ENCODE assay signal across 23 mouse cellular contexts in genomic region chr1:136104741-136105140, GRCm38 (mm10). TPM values are rescaled to one million over a fixed set of nuclear protein-coding genes. Genes with fewer than 3 reads are reported as not detected.
A peak's percentile ranks its signal among the peaks of the same experiment; 100 is the strongest.
DNase-seq lines count a peak whose midpoint lies in the region; ATAC-seq and TF ChIP-seq lines count a peak whose summit lies in the region.
"Had no signal": no experiment of that assay in that cellular context is flagged by ENCODE, and none has a peak within 500 bp of the region (broad histone marks: within the 10 kb centered on the region; RNA-seq: fewer than 3 reads in every experiment).

No protein-coding gene starts in this region.

- H3K4me3 ChIP-seq in limb, embryonic 14.5 days (replicated peaks; ENCODE audit: low read length): no peak overlapping the region
- no peak overlapping the region for H3K4me3 ChIP-seq in limb, embryonic 10.5 days
- H3K4me3 ChIP-seq in hindbrain, embryonic 16.5 days (ENCODE audit: low read length): no peak overlapping the region
- H3K4me3 ChIP-seq in midbrain, embryonic 16.5 days (ENCODE audit: low read depth, low read length): no peak overlapping the region
- no peak overlapping the region for H3K4me3 ChIP-seq in kidney, embryonic 16.5 days (ENCODE audit: low read length)
- H3K4me3 ChIP-seq: limb, embryonic 13.5 days; liver, embryonic 15.5 days had no signal

- ATAC-seq in limb, embryonic 14.5 days (ENCODE audit: low FRiP score, low read depth): no peak
- ATAC-seq in hindbrain, embryonic 16.5 days: peak; percentile 37; the same call in 1 of the 2 replicates
- peak; percentile 52; the same call in 1 of the 2 replicates for ATAC-seq in midbrain, embryonic 16.5 days
- ATAC-seq in megakaryocyte progenitor cell, adult 5-6 weeks (replicated peaks; ENCODE audit: poor library complexity): no peak
- ATAC-seq in kidney, embryonic 16.5 days (ENCODE audit: low FRiP score, low TSS enrichment): no peak
- ATAC-seq: lung, postnatal 0 days had no signal

- WGBS in limb, embryonic 14.5 days: 25% methylated on average over 4 of the region's 4 CpGs
- 25% methylated on average over 4 of the region's 4 CpGs for WGBS in limb, embryonic 10.5 days
- 33% methylated on average over 4 of the region's 4 CpGs for WGBS in hindbrain, embryonic 16.5 days
- WGBS in midbrain, embryonic 16.5 days: 48% methylated on average over 4 of the region's 4 CpGs
- 31% methylated on average over 4 of the region's 4 CpGs for WGBS in kidney, embryonic 16.5 days

- no peak overlapping the region; the same call in 1 of the 2 replicates for H3K9ac ChIP-seq in limb, embryonic 14.5 days (ENCODE audit: low read depth, low read length, severe bottlenecking)
- no peak overlapping the region for H3K9ac ChIP-seq in hindbrain, embryonic 16.5 days (ENCODE audit: low read depth, low read length)
- no peak overlapping the region for H3K9ac ChIP-seq in midbrain, embryonic 16.5 days (ENCODE audit: low read depth, low read length)
- H3K9ac ChIP-seq in kidney, embryonic 16.5 days (replicated peaks; ENCODE audit: low read length): no peak overlapping the region
- H3K9ac ChIP-seq: limb, embryonic 13.5 days; liver, embryonic 15.5 days had no signal

- no peaks in the 10 kb centered on the region for H3K9me3 ChIP-seq in limb, embryonic 14.5 days (ENCODE audit: control insufficient read depth, low read length)
- H3K9me3 ChIP-seq in limb, embryonic 10.5 days (replicated peaks): no peaks in the 10 kb centered on the region
- no peaks in the 10 kb centered on the region for H3K9me3 ChIP-seq in hindbrain, embryonic 16.5 days (ENCODE audit: control insufficient read depth, low read length)
- H3K9me3 ChIP-seq in midbrain, embryonic 16.5 days (replicated peaks; ENCODE audit: control insufficient read depth, low read length, poor library complexity, severe bottlenecking): no peaks in the 10 kb centered on the region
- no peaks in the 10 kb centered on the region for H3K9me3 ChIP-seq in kidney, embryonic 16.5 days (ENCODE audit: low read length)
- H3K9me3 ChIP-seq: liver, embryonic 15.5 days had no signal

- no peak overlapping the region for H3K4me2 ChIP-seq in limb, embryonic 14.5 days (replicated peaks; ENCODE audit: low read depth, low read length, severe bottlenecking)
- H3K4me2 ChIP-seq in hindbrain, embryonic 16.5 days (ENCODE audit: low read length): no peak overlapping the region
- H3K4me2 ChIP-seq in midbrain, embryonic 16.5 days (ENCODE audit: low read length): no peak overlapping the region
- H3K4me2 ChIP-seq in kidney, embryonic 16.5 days (replicated peaks; ENCODE audit: low read depth, low read length): no peak overlapping the region
- H3K4me2 ChIP-seq: heart, embryonic 11.5 days; limb, embryonic 13.5 days; liver, embryonic 15.5 days had no signal

- no peak overlapping the region for H3K27ac ChIP-seq in limb, embryonic 14.5 days (replicated peaks; ENCODE audit: low read depth, low read length)
- H3K27ac ChIP-seq in limb, embryonic 10.5 days: no peak overlapping the region; the same call in 1 of the 2 replicates
- peak overlapping the region; percentile 8; the same call in 1 of the 2 replicates for H3K27ac ChIP-seq in hindbrain, embryonic 16.5 days (ENCODE audit: low read depth, low read length)
- no peak overlapping the region for H3K27ac ChIP-seq in midbrain, embryonic 16.5 days (ENCODE audit: low read length)
- no peak overlapping the region for H3K27ac ChIP-seq in kidney, embryonic 16.5 days (ENCODE audit: low read length)
- H3K27ac ChIP-seq: limb, embryonic 13.5 days; liver, embryonic 15.5 days had no signal

- peak; percentile 49 for DNase-seq in gastrocnemius, adult 18-20 months (ENCODE audit: low spot score)
- no peak for DNase-seq in gastrocnemius, postnatal 4 days (ENCODE audit: low spot score in 2 of 2)
- DNase-seq in limb, embryonic 14.5 days (ENCODE audit: low spot score): peak; percentile 40
- DNase-seq in limb, embryonic 10.5 days (ENCODE audit: low spot score): no peak
- DNase-seq: cerebellum, adult 9-11 months; gastrocnemius, postnatal 14 days; kidney, adult 18-20 months; kidney, postnatal 14 days; thymus, postnatal 25 days had no signal

- TF ChIP-seq POLR2A in limb, embryonic 14.5 days (IDR thresholded peaks at IDR 0.05; ENCODE audit: borderline replicate concordance, extremely low read depth, insufficient read depth, insufficient read length): no peak

- peaks cover 3% of the 10 kb centered on the region; the same call in 1 of the 2 replicates for H3K4me1 ChIP-seq in limb, embryonic 14.5 days (ENCODE audit: control insufficient read depth, insufficient read depth, low read length)
- H3K4me1 ChIP-seq in limb, embryonic 10.5 days: peaks cover 17% of the 10 kb centered on the region
- H3K4me1 ChIP-seq in hindbrain, embryonic 16.5 days (ENCODE audit: control insufficient read depth, insufficient read depth, low read depth, low read length): peaks cover 9% of the 10 kb centered on the region
- peaks cover 12% of the 10 kb centered on the region for H3K4me1 ChIP-seq in midbrain, embryonic 16.5 days (ENCODE audit: control insufficient read depth, insufficient read depth, low read length)
- H3K4me1 ChIP-seq in kidney, embryonic 16.5 days (ENCODE audit: insufficient read depth, low read length): 0 out of 2 replicates have a peak, but pooled peaks cover 7% of the 10 kb centered on the region
- H3K4me1 ChIP-seq: limb, embryonic 13.5 days had no signal

- no peaks in the 10 kb centered on the region for H3K36me3 ChIP-seq in limb, embryonic 14.5 days (ENCODE audit: control insufficient read depth, insufficient read depth, low read length)
- no peaks in the 10 kb centered on the region for H3K36me3 ChIP-seq in limb, embryonic 10.5 days
- no peaks in the 10 kb centered on the region for H3K36me3 ChIP-seq in hindbrain, embryonic 16.5 days (ENCODE audit: control insufficient read depth, insufficient read depth, low read length)
- H3K36me3 ChIP-seq in midbrain, embryonic 16.5 days (ENCODE audit: control insufficient read depth, insufficient read depth, low read length): no peaks in the 10 kb centered on the region
- H3K36me3 ChIP-seq in kidney, embryonic 16.5 days (ENCODE audit: insufficient read depth, low read length): no peaks in the 10 kb centered on the region
- H3K36me3 ChIP-seq: G1E; limb, embryonic 13.5 days; liver, embryonic 15.5 days had no signal

- no peaks in the 10 kb centered on the region for H3K27me3 ChIP-seq in limb, embryonic 14.5 days (ENCODE audit: control insufficient read depth, insufficient read depth, low read length)
- 0 out of 2 replicates have a peak, but pooled peaks cover 8% of the 10 kb centered on the region for H3K27me3 ChIP-seq in limb, embryonic 10.5 days (ENCODE audit: low read depth, poor library complexity, severe bottlenecking)
- no peaks in the 10 kb centered on the region for H3K27me3 ChIP-seq in hindbrain, embryonic 16.5 days (replicated peaks; ENCODE audit: control insufficient read depth, insufficient read depth, low read length)
- H3K27me3 ChIP-seq in midbrain, embryonic 16.5 days (ENCODE audit: control insufficient read depth, insufficient read depth, low read depth, low read length): no peaks in the 10 kb centered on the region
- H3K27me3 ChIP-seq in kidney, embryonic 16.5 days (ENCODE audit: insufficient read depth, low read length): no peaks in the 10 kb centered on the region

RNA-seq across cellular contexts. Expression of gene Kif21b, which starts 26.4 kb away (rescaled TPM):
- under 1 TPM; 0.53 to 0.74 TPM for total RNA-seq in gastrocnemius, adult 18-20 months (2021)
- 1 to 10 TPM; 1.9 TPM for total RNA-seq in gastrocnemius, postnatal 4 days (2021)
- polyA plus RNA-seq in limb, embryonic 14.5 days (2012; rRNA removed): 10.9 and 13.2 TPM in 2 replicates
- 3.6 and 3.8 TPM in 2 replicates for polyA plus RNA-seq in limb, embryonic 14.5 days (2014; fragmentation: Nextera tagmentation; extraction: Ambion mirVana)
- 7.2 and 10.9 TPM in 2 replicates for polyA plus RNA-seq in limb, embryonic 10.5 days (2016; fragmentation: Nextera tagmentation; extraction: Ambion mirVana)
- polyA plus RNA-seq in hindbrain, embryonic 16.5 days (2015; fragmentation: Nextera tagmentation; extraction: Ambion mirVana): 43.6 and 44.3 TPM in 2 replicates
- 47.9 and 55.7 TPM in 2 replicates for polyA plus RNA-seq in midbrain, embryonic 16.5 days (2015; fragmentation: Nextera tagmentation; extraction: Ambion mirVana)
- total RNA-seq in megakaryocyte progenitor cell, adult 5-6 weeks (2015): 7.7 and 8.6 TPM in 2 replicates
- 8.0 and 10.3 TPM in 2 replicates for total RNA-seq in megakaryocyte progenitor cell, adult 5-6 weeks (2017)
- polyA plus RNA-seq in kidney, embryonic 16.5 days (2015; fragmentation: Nextera tagmentation; extraction: Ambion mirVana): 2.2 TPM in 2 replicates

RNA-seq across cellular contexts. Expression of gene Cacna1s, which starts 52.2 kb away (rescaled TPM):
- total RNA-seq in gastrocnemius, adult 18-20 months (2021): 1,000 to 10,000 TPM in 1 of 2 experiments, 100 to 1,000 TPM in 1; 824 to 1,030 TPM
- 100 to 1,000 TPM; 330 to 336 TPM for total RNA-seq in gastrocnemius, postnatal 4 days (2021)
- polyA plus RNA-seq in limb, embryonic 14.5 days (2012; rRNA removed): 16.6 and 22.4 TPM in 2 replicates
- polyA plus RNA-seq in limb, embryonic 14.5 days (2014; fragmentation: Nextera tagmentation; extraction: Ambion mirVana): 4.3 and 6.9 TPM in 2 replicates
- polyA plus RNA-seq in limb, embryonic 10.5 days (2016; fragmentation: Nextera tagmentation; extraction: Ambion mirVana): 0.06 TPM in 1 of 2 replicates, not detected in the other
- 0.45 and 0.66 TPM in 2 replicates for polyA plus RNA-seq in hindbrain, embryonic 16.5 days (2015; fragmentation: Nextera tagmentation; extraction: Ambion mirVana)
- 0.39 and 1.3 TPM in 2 replicates for polyA plus RNA-seq in midbrain, embryonic 16.5 days (2015; fragmentation: Nextera tagmentation; extraction: Ambion mirVana)
- total RNA-seq in megakaryocyte progenitor cell, adult 5-6 weeks (2015): not detected in 2 replicates
- total RNA-seq in megakaryocyte progenitor cell, adult 5-6 weeks (2017): not detected in 2 replicates
- polyA plus RNA-seq in kidney, embryonic 16.5 days (2015; fragmentation: Nextera tagmentation; extraction: Ambion mirVana): 0.36 TPM in 2 replicates
- total RNA-seq: megakaryocyte, adult 5-6 weeks had no signal
- polyA plus RNA-seq: G1E had no signal

RNA-seq across cellular contexts. Expression of gene Ascl5, which starts 54.1 kb away (rescaled TPM):
- not detected for total RNA-seq in gastrocnemius, adult 18-20 months (2021)
- not detected for total RNA-seq in gastrocnemius, postnatal 4 days (2021)
- 0.18 and 0.36 TPM in 2 replicates for polyA plus RNA-seq in limb, embryonic 14.5 days (2012; rRNA removed)
- polyA plus RNA-seq in limb, embryonic 14.5 days (2014; fragmentation: Nextera tagmentation; extraction: Ambion mirVana): not detected in 2 replicates
- polyA plus RNA-seq in limb, embryonic 10.5 days (2016; fragmentation: Nextera tagmentation; extraction: Ambion mirVana): not detected in 2 replicates
- polyA plus RNA-seq in hindbrain, embryonic 16.5 days (2015; fragmentation: Nextera tagmentation; extraction: Ambion mirVana): not detected in 2 replicates
- not detected in 2 replicates for polyA plus RNA-seq in midbrain, embryonic 16.5 days (2015; fragmentation: Nextera tagmentation; extraction: Ambion mirVana)
- total RNA-seq in megakaryocyte progenitor cell, adult 5-6 weeks (2015): not detected in 2 replicates
- not detected in 2 replicates for total RNA-seq in megakaryocyte progenitor cell, adult 5-6 weeks (2017)
- polyA plus RNA-seq in kidney, embryonic 16.5 days (2015; fragmentation: Nextera tagmentation; extraction: Ambion mirVana): not detected in 2 replicates
- total RNA-seq: adrenal gland, postnatal 4 days; G1E; gastrocnemius, postnatal 14 days; hematopoietic stem cell, adult 5-6 weeks; layer of hippocampus, adult 8-10 months; megakaryocyte, adult 5-6 weeks had no signal
- polyA plus RNA-seq: G1E; heart, embryonic 11.5 days; limb, embryonic 13.5 days; liver, embryonic 15.5 days; lung, postnatal 0 days; testis, adult 2 months had no signal

Comparison
In these comparisons a context has a peak if more than half of its experiments do, and no peak if none do; other contexts are left out.
1. DNase-seq: peak in gastrocnemius, adult 18-20 months (single experiment) and limb, embryonic 14.5 days (single experiment); none in gastrocnemius, postnatal 4 days (0 of 2) and limb, embryonic 10.5 days (single experiment).
2. ATAC-seq: peak in hindbrain, embryonic 16.5 days (single experiment) and midbrain, embryonic 16.5 days (single experiment); none in limb, embryonic 14.5 days (single experiment), megakaryocyte progenitor cell, adult 5-6 weeks (single experiment) and kidney, embryonic 16.5 days (single experiment).